Mouse (Mus musculus): ENCODE measurements around the gene Ugt1a2. TPM values are rescaled to one million over a fixed set of nuclear protein-coding genes. Genes with fewer than 3 reads are reported as not detected.
A peak's percentile ranks its signal among the peaks of the same experiment; 100 is the strongest.

Ugt1a2 gene
- polyA plus RNA-seq, 1 experiment from 2014 or later: 0.43 TPM

DNA sequence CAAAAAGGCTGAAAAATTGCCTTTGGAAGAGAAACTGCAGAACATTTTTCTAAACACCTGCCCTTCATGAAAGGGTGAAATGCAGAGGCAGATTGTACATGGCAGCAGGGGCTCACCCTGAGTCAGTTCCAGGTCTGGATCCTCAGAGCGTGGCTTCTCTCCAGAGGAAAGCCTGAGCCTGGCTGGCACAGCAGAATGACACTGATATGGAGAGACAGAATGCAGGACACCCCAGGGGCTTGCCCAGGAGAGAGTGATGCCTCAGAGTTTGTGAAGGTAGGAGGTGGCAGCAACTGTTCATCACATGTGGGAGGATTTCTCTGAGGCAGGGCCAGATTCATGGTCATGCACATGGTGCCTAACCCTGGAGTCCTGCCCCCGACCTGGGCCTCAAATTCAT is 405 bp upstream of the Ugt1a2 start:
- no peaks in the 10 kb centered on the region for H3K9me3 ChIP-seq (replicated peaks; ENCODE audit: control insufficient read depth, low read length)
- ATAC-seq (ENCODE audit: insufficient read depth, low FRiP score): no peak
- H3K9ac ChIP-seq (ENCODE audit: low read length): no peak overlapping the region
- H3K27ac ChIP-seq (ENCODE audit: low read length): no peak overlapping the region
- 58% methylated on average over 2 of the region's 2 CpGs for WGBS
- H3K4me2 ChIP-seq (ENCODE audit: low read depth, low read length): no peak overlapping the region
- H3K27me3 ChIP-seq (ENCODE audit: control insufficient read depth, insufficient read depth, low read length): no peaks in the 10 kb centered on the region
- peaks cover 1% of the 10 kb centered on the region; the same call in 1 of the 2 replicates for H3K4me1 ChIP-seq (ENCODE audit: control insufficient read depth, insufficient read depth, low read length)
- no peak overlapping the region for H3K4me3 ChIP-seq (replicated peaks; ENCODE audit: low read length)
- no peaks in the 10 kb centered on the region for H3K36me3 ChIP-seq (ENCODE audit: control insufficient read depth, insufficient read depth, low read length)

DNA sequence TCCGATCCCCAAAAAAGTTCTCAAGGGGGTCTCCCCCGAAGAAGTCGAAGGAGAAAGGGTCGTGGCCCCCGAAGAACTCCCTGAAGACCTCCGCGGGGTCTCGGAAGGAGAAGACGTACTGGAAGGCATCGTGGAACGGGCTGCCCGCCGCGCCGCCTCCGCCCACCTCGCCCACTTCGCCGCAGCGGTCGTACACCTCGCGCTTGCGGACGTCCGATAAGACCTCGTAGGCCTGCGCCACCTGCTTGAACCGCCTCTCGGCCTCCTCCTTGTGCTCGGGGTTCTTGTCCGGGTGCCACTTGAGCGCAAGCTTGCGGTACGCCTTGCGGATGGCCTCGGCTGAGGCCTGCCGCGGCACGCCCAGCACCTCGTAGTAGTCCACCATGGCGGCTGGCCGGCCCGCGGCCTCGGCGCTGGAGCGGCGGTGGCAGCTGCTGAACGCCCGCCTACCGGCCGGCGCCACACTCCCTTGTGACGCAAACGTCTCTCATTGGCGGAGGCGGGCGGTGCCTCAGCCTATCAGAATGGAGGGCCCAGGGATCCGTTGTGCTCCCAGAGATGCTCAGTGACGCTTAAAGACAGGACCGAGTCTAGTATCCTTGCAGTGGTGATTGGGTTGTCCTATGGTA is 5.0 kb downstream of the Ugt1a2 start, which contains the start of gene Dnajb3:
Gene Dnajb3 (minus strand): TSS at position 489 of the 629 bp plus-strand sequence.
- Histone ChIP-seq H3K9ac (ENCODE audit: low read length) (peak within 1 kb of the TSS; percentile 84), H3K4me1 (ENCODE audit: control insufficient read depth, insufficient read depth, low read length) (peaks cover 6% of the 10 kb centered on the region; the same call in 1 of the 2 replicates), H3K27ac (ENCODE audit: low read length) (peak within 1 kb of the TSS; percentile 52), H3K4me2 (ENCODE audit: low read depth, low read length) (peak within 1 kb of the TSS; percentile 83), H3K27me3 (ENCODE audit: control insufficient read depth, insufficient read depth, low read length) (no peaks in the 10 kb centered on the region), H3K4me3 (replicated peaks; ENCODE audit: low read length) (peak within 1 kb of the TSS; percentile 51), H3K36me3 (ENCODE audit: control insufficient read depth, insufficient read depth, low read length) (no peaks in the 10 kb centered on the region), H3K9me3 (replicated peaks; ENCODE audit: control insufficient read depth, low read length) (no peaks in the 10 kb centered on the region)
- 5% methylated on average over 59 of the region's 62 CpGs for WGBS
- peak; percentile 96 for ATAC-seq (ENCODE audit: insufficient read depth, low FRiP score)

DNA sequence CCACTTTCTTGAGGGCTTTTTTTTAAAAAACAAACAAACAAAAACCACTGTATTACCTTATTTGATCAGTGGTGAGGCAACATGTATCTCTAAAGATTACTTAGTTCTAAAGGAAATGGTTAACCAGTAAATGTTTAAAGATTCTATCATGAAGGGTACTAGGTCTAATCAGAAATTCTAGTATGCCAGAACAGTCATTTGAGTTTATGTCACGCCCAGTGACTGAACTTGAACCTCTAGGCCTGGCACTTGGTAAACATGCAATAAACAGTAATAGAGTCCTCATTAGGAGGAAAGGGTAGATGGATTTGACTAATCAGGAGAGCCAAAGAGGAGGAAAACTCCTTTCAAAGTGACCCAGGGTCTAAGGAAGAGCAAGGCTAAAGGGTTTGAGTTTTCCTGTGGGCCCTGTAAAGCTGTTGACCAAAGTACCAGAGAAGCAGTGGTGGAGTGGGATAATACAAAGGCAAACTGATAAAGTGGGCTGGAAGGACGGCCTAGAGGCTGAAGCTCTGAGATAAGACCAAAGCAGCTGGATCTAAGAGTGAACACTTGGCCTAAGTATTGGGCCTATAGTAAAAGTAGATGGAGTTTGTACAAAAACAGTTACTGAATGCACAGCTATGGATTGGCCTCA is 6.6 kb downstream of the Ugt1a2 start:
- 71% methylated on average over 2 of the region's 2 CpGs for WGBS
- Histone ChIP-seq H3K4me1 (ENCODE audit: control insufficient read depth, insufficient read depth, low read length) (peaks cover 6% of the 10 kb centered on the region; the same call in 1 of the 2 replicates), H3K4me2 (ENCODE audit: low read depth, low read length) (no peak overlapping the region), H3K27ac (ENCODE audit: low read length) (no peak overlapping the region), H3K36me3 (ENCODE audit: control insufficient read depth, insufficient read depth, low read length) (no peaks in the 10 kb centered on the region), H3K4me3 (replicated peaks; ENCODE audit: low read length) (no peak overlapping the region), H3K9me3 (replicated peaks; ENCODE audit: control insufficient read depth, low read length) (peaks cover 7% of the 10 kb centered on the region), H3K9ac (ENCODE audit: low read length) (no peak overlapping the region), H3K27me3 (ENCODE audit: control insufficient read depth, insufficient read depth, low read length) (no peaks in the 10 kb centered on the region)
- no peak for ATAC-seq (ENCODE audit: insufficient read depth, low FRiP score)

DNA sequence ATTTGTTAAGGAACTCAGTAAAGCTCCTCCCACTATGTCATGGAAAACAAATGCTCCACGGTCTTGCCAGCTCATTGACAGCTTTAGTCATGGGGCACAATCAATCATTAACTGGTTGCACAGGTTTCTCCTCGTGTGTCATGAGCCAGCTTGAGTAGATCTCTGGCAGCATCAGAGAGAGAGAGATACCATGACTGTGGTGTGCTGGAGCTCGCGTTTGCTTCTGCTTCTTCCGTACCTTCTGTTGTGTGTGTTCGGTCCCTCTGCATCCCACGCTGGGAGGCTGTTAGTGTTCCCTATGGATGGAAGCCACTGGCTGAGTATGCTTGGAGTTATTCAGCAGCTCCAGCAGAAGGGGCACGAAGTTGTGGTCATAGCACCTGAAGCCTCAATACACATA is 11.4 kb downstream of the Ugt1a2 start, which contains the start of gene Ugt1a1:
Gene Ugt1a1 (plus strand): TSS at position 148 of the 400 bp plus-strand sequence.
- ATAC-seq (ENCODE audit: insufficient read depth, low FRiP score): peak; percentile 12
- Histone ChIP-seq H3K4me2 (ENCODE audit: low read depth, low read length) (no peak within 1 kb of the TSS), H3K4me1 (ENCODE audit: control insufficient read depth, insufficient read depth, low read length) (no peaks in the 10 kb centered on the region), H3K27me3 (ENCODE audit: control insufficient read depth, insufficient read depth, low read length) (no peaks in the 10 kb centered on the region), H3K9ac (ENCODE audit: low read length) (no peak within 1 kb of the TSS), H3K27ac (ENCODE audit: low read length) (no peak within 1 kb of the TSS), H3K36me3 (ENCODE audit: control insufficient read depth, insufficient read depth, low read length) (no peaks in the 10 kb centered on the region), H3K4me3 (replicated peaks; ENCODE audit: low read length) (no peak within 1 kb of the TSS), H3K9me3 (replicated peaks; ENCODE audit: control insufficient read depth, low read length) (peaks cover 49% of the 10 kb centered on the region)
- 64% methylated on average over 8 of the region's 8 CpGs for WGBS

DNA sequence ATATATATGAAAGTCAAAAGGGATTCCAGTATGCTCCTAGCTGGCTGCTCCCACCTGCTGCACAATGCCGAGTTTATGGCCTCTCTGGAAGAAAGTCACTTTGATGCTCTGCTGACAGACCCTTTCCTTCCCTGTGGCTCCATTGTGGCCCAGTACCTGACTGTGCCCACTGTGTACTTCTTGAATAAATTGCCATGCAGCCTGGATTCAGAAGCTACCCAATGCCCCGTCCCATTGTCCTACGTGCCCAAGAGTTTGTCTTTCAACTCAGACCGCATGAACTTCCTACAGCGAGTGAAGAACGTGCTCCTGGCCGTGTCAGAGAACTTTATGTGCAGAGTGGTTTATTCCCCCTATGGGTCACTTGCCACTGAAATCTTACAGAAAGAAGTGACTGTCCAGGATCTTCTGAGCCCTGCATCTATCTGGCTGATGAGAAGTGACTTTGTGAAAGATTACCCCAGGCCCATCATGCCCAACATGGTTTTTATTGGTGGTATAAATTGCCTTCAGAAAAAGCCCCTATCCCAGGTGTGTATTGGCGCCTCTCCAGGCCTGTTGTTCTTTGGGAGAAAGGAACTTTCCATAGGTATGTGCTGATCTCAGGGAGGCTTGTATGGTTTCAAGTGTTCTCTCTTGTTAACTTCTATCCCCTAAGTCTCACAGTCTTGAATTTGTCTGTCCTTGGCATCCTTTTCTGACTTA is 12.1 kb downstream of the Ugt1a2 start:
- Histone ChIP-seq H3K36me3 (ENCODE audit: control insufficient read depth, insufficient read depth, low read length) (no peaks in the 10 kb centered on the region), H3K9me3 (replicated peaks; ENCODE audit: control insufficient read depth, low read length) (peaks cover 56% of the 10 kb centered on the region), H3K27me3 (ENCODE audit: control insufficient read depth, insufficient read depth, low read length) (no peaks in the 10 kb centered on the region), H3K4me3 (replicated peaks; ENCODE audit: low read length) (no peak overlapping the region), H3K4me1 (ENCODE audit: control insufficient read depth, insufficient read depth, low read length) (no peaks in the 10 kb centered on the region), H3K27ac (ENCODE audit: low read length) (no peak overlapping the region), H3K4me2 (ENCODE audit: low read depth, low read length) (no peak overlapping the region), H3K9ac (ENCODE audit: low read length) (no peak overlapping the region)
- 0 out of 2 replicates have a peak, but pooled peaks have one; percentile 15 for ATAC-seq (ENCODE audit: insufficient read depth, low FRiP score)
- WGBS: 60% methylated on average over 8 of the region's 8 CpGs

DNA sequence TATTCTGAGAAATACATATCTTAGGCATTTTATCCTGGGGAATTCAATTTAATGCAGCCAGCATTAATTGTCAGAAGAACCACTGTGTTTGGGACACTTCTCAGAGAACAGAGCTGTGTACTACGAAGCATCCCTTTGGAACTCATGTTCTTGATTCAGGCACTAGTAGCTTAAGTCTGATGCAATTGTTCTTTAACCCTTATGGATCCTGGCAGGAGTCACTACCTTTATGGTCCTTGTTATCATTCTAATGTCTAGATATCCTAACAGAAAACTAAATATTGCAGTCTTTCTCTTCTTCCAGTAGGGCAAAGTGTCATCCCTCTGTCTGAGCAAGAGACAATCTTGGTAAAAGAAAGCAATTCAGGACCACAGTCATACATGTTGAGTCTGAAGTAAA is 12.7 kb downstream of the Ugt1a2 start:
- H3K27me3 ChIP-seq (ENCODE audit: control insufficient read depth, insufficient read depth, low read length): no peaks in the 10 kb centered on the region

DNA sequence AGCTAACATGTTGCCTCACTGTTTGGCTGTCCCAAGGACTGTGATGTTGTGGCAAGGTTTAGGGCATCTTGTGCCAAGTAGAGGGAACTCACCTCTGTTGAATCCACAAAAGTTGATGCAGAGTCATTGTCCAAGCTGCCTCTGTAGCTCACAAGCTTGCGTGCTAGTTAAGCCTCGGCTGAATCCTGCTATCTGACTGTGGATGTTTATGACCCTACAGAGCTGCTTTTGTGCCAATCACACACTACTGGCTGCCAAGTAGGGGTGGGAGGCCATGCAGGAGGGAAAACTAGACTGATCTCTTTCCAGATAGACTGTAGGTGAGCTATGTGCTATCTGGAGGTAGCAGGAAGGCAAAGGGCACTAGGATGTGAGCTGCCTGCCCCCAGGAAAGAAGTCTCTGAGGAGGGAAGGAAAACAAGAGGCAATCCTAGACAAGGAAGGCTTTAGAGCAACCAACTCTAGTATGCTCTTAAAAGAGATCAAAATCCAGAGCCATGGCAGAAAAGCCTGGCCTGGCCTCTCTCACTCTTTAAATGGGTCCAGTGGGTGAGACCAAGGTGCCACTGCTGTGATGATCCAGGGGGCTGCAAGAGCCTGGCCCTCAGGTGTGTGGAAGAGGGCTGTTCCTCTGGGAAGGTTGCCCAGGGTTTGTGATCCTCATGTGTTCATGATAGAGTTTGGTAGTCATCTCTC is 13.5 kb downstream of the Ugt1a2 start:
- ATAC-seq (ENCODE audit: insufficient read depth, low FRiP score): peak; percentile 18; the same call in 1 of the 2 replicates
- Histone ChIP-seq H3K36me3 (ENCODE audit: control insufficient read depth, insufficient read depth, low read length) (no peaks in the 10 kb centered on the region), H3K27me3 (ENCODE audit: control insufficient read depth, insufficient read depth, low read length) (no peaks in the 10 kb centered on the region), H3K4me3 (replicated peaks; ENCODE audit: low read length) (no peak overlapping the region), H3K4me2 (ENCODE audit: low read depth, low read length) (no peak overlapping the region), H3K27ac (ENCODE audit: low read length) (no peak overlapping the region), H3K9me3 (replicated peaks; ENCODE audit: control insufficient read depth, low read length) (peaks cover 58% of the 10 kb centered on the region), H3K4me1 (ENCODE audit: control insufficient read depth, insufficient read depth, low read length) (no peaks in the 10 kb centered on the region), H3K9ac (ENCODE audit: low read length) (no peak overlapping the region)
- WGBS: 81% methylated on average over 2 of the region's 2 CpGs

More for the DNA sequence above, 12.7 kb downstream of the Ugt1a2 start:
- H3K4me2 ChIP-seq (ENCODE audit: low read depth, low read length): no peak overlapping the region
- H3K27ac ChIP-seq (ENCODE audit: low read length): no peak overlapping the region
- H3K4me1 ChIP-seq (ENCODE audit: control insufficient read depth, insufficient read depth, low read length): no peaks in the 10 kb centered on the region
- no peak overlapping the region for H3K4me3 ChIP-seq (replicated peaks; ENCODE audit: low read length)
- WGBS: 78% methylated on average over 1 of the region's 1 CpGs
- H3K36me3 ChIP-seq (ENCODE audit: control insufficient read depth, insufficient read depth, low read length): no peaks in the 10 kb centered on the region
- ATAC-seq (ENCODE audit: insufficient read depth, low FRiP score): no peak
- no peak overlapping the region for H3K9ac ChIP-seq (ENCODE audit: low read length)
- H3K9me3 ChIP-seq (replicated peaks; ENCODE audit: control insufficient read depth, low read length): peaks cover 58% of the 10 kb centered on the region

DNA sequence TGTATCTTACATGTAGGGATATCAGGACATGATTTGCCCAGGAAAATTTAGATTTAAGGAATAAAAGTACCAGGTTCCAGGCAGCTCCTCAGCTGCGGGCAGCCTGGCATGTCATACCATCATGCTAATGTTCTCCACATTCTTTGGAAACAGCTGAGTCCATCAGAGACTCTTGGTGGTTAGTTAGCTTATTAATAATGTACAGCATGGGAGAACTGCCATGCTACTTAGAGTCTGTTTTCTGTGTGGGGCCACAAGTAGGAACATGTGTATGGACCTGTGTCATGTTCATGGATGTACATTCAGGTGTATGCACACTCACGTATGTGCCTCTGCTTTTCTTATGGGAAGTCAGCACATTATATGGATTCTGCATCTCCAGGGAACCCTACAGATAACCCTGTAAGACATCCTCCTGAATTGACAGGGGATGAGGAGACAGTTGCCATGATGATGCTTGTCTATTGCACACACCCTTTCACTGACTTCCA is 14.1 kb downstream of the Ugt1a2 start:
- Histone ChIP-seq H3K4me2 (ENCODE audit: low read depth, low read length) (no peak overlapping the region), H3K36me3 (ENCODE audit: control insufficient read depth, insufficient read depth, low read length) (no peaks in the 10 kb centered on the region), H3K4me3 (replicated peaks; ENCODE audit: low read length) (no peak overlapping the region), H3K27me3 (ENCODE audit: control insufficient read depth, insufficient read depth, low read length) (no peaks in the 10 kb centered on the region), H3K9me3 (replicated peaks; ENCODE audit: control insufficient read depth, low read length) (peaks cover 58% of the 10 kb centered on the region), H3K4me1 (ENCODE audit: control insufficient read depth, insufficient read depth, low read length) (no peaks in the 10 kb centered on the region), H3K27ac (ENCODE audit: low read length) (no peak overlapping the region), H3K9ac (ENCODE audit: low read length) (no peak overlapping the region)
- no peak for ATAC-seq (ENCODE audit: insufficient read depth, low FRiP score)
- 77% methylated on average over 2 of the region's 2 CpGs for WGBS
